Mouse (Mus musculus) left cerebral cortex, adult 8-10 months (tissue): Measurements from ENCODE around the gene Ptger1. TPM values are rescaled to one million over a fixed set of nuclear protein-coding genes. Genes with fewer than 3 reads are reported as not detected.

Experiments
- total RNA-seq, 4 experiments: library from RNA; stranded (reverse); gene quantifications; 2 replicates each; pipeline ENCODE4 v1.2.4; 2022

The Ptger1 gene
- total RNA-seq, 4 experiments from 2014 or later = 0.83 to 1.5 (median 1.3) TPM

Other genes starting within 250 kb of the Ptger1 start
- gene Scoc, start 208.3 kb upstream of the Ptger1 start, total RNA-seq = 100 to 1,000 TPM; 198 to 226 (median 211) TPM
- gene Olfr370, start 130.9 kb upstream of the Ptger1 start, total RNA-seq = not detected
- gene Ndufb7, start 100.0 kb upstream of the Ptger1 start, total RNA-seq = 100 to 1,000 TPM; 115 to 152 (median 134) TPM
- 100 to 1,000 TPM; 638 to 678 (median 672) TPM for gene Tecr, start 58.7 kb upstream of the Ptger1 start, total RNA-seq
- gene Dnajb1, start 58.5 kb upstream of the Ptger1 start, total RNA-seq = 10 to 100 TPM; 44.9 to 46.9 (median 45.6) TPM
- 10 to 100 TPM; 72.9 to 74.5 (median 74.3) TPM for gene Gipc1, start 14.0 kb upstream of the Ptger1 start, total RNA-seq
- 10 to 100 TPM; 52.2 to 66.2 (median 54.8) TPM for gene Pkn1, start 32.5 kb downstream of the Ptger1 start, total RNA-seq
- 10 to 100 TPM; 14.4 to 18.4 (median 16.3) TPM for gene Ddx39, start 48.5 kb downstream of the Ptger1 start, total RNA-seq
- 10 to 100 TPM in 1 of 4 experiments, 1 to 10 TPM in 3; 8.3 to 12.2 (median 8.8) TPM for gene Adgre5, start 74.6 kb downstream of the Ptger1 start, total RNA-seq
- gene Adgrl1, start 233.4 kb downstream of the Ptger1 start, total RNA-seq = 100 to 1,000 TPM; 330 to 370 (median 359) TPM